Mouse (Mus musculus): ENCODE measurements around the gene Pus1.

DNA sequence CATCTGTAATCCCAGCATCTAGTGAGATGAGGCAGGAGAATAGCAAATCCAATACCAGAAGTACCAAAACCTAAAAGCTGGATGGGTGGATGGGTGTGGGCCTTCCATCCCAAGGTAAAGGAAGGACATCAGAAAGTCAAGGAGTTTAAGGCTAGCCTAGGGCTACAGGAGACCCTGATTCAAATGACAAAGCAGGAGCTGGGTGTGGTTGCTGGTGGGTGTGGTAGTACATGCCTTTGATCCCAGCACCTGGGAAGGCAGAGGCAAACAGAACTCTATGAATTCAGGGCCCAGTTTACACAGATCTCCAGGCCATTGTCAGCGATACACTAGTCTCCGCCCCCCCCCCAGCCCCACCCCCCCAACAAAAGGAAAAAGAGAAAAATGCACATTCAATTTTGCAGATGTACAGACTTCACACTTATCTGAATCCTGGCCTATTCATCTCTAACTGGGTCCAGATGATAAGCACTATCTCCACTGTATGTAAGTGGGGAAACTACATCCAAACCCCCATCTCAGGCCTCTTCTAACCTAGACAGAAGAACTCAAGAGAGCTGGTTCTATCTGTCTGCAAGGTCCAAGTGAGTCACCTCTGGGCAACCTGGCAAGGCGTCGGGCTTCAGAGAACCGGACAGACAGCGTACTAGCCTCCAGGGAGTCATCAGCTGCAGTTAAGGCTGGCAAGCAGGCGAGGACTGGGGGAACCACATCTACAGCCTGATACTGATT, 23.7 kb upstream of the Pus1 start:
- TF ChIP-seq CTCF (IDR thresholded peaks at IDR 0.05; ENCODE audit: extremely low read depth, insufficient read depth, low read length), result no peak
- no peak for TF ChIP-seq POLR2A (IDR thresholded peaks at IDR 0.05; ENCODE audit: extremely low read depth, insufficient read depth, low read length)
